Mouse (Mus musculus): ENCODE data around the gene Lrrc61.

Gene Lrrc61

DNA sequence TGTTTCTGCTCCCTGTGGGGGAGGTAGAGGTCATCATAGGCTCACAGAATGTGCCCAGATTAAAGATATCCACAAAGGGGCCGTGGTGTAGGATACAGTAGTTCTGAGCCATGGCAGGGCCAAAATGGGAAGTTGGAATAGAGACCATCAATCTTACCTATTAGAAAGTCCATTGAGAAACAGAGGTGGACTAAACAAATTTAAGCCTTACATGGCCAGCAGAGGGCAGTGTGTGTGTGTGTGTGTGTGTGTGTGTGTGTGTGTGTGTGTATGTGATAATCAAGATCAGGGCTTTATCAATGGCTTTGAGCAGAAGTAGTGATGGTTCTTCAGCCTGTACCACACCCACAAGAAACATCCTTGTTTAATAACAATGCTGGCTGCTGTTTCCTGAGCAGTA lies 8.3 kb upstream of the Lrrc61 start:
- in situ Hi-C loops (cut with MboI, MseI), result loop anchor here (10.0 kb wide), 1 partner anchor 371 kb away; no protein-coding TSS in a partner anchor

GRCm38 (mm10) chr6:48546858-48547257 lies 7.7 kb upstream of the Lrrc61 start:
- in situ Hi-C loops (cut with MboI, MseI), result loop anchor here (10.0 kb wide), 1 partner anchor 372 kb away; no protein-coding TSS in a partner anchor

DNA sequence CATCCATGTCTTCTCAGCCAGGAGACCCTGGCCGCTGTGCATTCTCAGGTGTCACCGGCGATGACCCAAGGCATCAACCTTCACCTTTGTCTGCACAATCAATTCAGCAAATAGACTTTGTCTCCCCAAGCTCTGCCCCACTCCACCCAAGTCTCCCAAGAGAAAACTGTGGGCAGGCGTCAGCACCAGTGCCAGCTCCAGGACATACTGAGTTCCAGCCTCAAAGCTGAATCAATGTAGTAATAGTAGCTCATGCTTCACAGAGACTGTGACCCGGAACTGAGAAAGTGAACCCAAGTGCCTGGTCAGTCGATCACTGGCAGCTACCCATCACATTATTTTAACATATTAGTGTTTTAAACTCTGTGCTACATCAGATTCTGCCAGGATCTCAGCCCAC lies 6.3 kb upstream of the Lrrc61 start:
- in situ Hi-C loops (cut with MboI, MseI), result loop anchor here (10.0 kb wide), 1 partner anchor 374 kb away; no protein-coding TSS in a partner anchor

DNA sequence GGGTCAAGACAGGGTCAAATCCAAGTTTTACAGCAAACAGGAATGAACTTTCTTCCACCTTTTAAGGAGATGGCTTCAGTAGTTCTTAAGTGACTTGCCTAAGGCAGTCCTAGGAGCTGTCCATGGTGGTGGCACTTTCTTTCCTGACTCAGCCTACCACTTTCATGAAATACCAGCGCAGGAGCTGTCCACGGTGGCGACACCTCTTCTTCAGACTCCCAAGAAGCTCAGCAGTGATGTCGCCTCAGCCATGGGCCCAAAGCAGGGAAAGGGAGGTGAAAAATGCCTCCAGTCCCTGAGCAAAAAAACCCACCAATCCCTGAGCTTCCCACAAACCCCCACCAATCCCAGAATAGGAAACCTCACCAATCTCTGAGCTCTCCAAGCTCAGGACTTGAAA lies 1.7 kb upstream of the Lrrc61 start:
- in situ Hi-C loops (cut with MboI, MseI), result no loop called here

- in situ Hi-C loops (cut with MboI, MseI), result no loop called here
Measured at GRCm38 (mm10) chr6:48553819-48554218, 777 bp upstream of the Lrrc61 start.

- in situ Hi-C loops (cut with MboI, MseI), result no loop called here
Measured at GRCm38 (mm10) chr6:48555104-48555890, 701 bp downstream of the Lrrc61 start.

- in situ Hi-C loops (cut with MboI, MseI), result no loop called here
Measured at GRCm38 (mm10) chr6:48555956-48556355, 1.4 kb downstream of the Lrrc61 start.

DNA sequence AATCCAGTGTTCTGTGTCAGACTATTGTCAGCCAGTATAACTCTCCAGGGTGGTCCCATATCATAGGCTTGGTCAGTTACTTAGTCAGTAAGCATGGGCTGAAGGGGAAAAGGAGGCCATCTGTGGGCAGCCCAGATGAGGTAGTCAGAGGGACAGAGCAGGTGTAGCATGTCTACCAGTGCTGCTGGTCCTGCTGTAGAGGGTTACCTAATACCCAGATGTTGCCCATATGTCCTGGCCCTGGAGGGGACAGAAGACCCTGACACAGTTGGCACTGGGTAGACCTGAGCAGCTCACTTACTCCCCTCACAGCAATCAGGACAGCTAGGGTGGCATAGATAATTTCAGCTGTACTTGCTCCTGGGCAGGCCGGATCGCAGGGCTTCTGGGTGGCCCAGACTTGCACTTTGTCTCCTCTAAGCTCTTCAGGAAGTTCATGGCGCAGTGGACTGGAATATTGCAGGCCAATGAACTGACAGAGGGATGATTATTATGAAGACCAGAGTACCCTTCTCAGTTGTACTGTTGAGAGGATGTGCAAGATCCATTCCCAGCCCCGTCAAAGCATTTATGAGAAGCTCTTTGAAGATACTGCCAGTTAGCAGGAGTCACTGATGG lies 11.2 kb downstream of the Lrrc61 start:
- in situ Hi-C loops (cut with MboI, MseI), result loop anchor here (5.0 kb wide), 1 partner anchor 49 kb away; no protein-coding TSS in a partner anchor

DNA sequence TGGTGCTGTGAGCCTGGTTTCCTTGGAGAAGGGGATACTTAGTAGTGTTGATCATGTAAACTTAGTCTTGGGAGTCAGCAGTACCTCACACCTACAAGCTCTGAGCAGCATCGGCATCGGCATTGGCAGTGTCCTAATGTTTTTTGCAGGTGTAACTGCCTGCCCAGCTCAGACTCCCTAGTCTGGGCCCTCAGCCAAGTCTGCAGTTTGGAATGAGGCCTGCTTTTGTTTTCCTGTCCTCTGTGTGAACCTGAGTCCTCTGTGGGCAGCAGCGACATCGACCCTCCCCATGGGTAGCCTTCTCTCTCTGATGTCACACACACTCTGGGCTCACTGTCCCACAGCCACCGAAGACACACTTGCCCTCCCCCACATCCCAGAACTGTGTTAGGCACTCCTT lies 11.7 kb downstream of the Lrrc61 start:
- in situ Hi-C loops (cut with MboI, MseI), result loop anchor here (5.0 kb wide), 1 partner anchor 49 kb away; no protein-coding TSS in a partner anchor

- in situ Hi-C loops (cut with MboI, MseI), result loop anchor here (5.0 kb wide), 1 partner anchor 51 kb away; no protein-coding TSS in a partner anchor
Measured at GRCm38 (mm10) chr6:48568036-48568984, 13.7 kb downstream of the Lrrc61 start.

DNA sequence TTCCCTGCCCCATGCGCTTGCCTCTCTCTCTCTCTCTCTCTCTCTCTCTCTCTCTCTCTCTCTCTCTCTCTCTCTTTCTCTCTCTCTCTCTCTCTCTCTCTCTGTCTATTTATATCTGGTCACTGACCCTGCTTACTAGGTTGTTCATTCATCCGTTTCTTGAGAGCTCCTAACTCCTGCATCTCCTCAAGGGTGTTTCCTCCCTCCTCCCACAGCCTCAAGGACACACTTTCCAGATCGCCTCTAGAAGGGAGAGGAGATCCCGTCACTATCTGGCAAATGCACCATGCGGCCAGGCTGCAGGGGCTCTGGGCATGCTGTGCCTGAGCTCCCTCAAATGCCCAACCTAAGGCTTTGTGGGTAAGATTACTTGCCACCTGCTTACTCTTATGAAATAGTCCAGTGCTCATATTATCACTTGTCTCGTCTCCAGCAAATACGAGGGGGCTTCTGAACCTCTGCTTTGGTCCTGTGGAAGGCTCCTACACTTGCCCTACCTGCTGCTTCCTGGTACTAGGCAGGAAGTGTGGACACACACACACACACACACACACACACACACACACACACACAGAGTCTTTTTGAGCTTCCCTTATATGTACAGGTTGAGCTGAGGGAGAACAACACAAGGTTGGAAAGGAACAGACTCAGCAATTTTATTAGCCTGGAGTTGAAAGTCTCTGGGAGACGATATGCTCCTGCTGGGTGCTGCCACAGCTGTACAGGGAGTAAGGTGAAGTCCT lies 14.6 kb downstream of the Lrrc61 start:
- in situ Hi-C loops (cut with MboI, MseI), result loop anchor here (5.0 kb wide), 1 partner anchor 52 kb away; no protein-coding TSS in a partner anchor

GRCm38 (mm10) chr6:48572014-48572413 lies 17.4 kb downstream of the Lrrc61 start:
- in situ Hi-C loops (cut with MboI, MseI), result no loop called here

- in situ Hi-C loops (cut with MboI, MseI), result no loop called here
Measured at GRCm38 (mm10) chr6:48572572-48573061, 18.0 kb downstream of the Lrrc61 start, which contains the start of gene Rarres2. Rarres2 (minus strand) TSS chr6:48572789.

- in situ Hi-C loops (cut with MboI, MseI), result no loop called here
Measured at GRCm38 (mm10) chr6:48573280-48573679, 18.7 kb downstream of the Lrrc61 start.

DNA sequence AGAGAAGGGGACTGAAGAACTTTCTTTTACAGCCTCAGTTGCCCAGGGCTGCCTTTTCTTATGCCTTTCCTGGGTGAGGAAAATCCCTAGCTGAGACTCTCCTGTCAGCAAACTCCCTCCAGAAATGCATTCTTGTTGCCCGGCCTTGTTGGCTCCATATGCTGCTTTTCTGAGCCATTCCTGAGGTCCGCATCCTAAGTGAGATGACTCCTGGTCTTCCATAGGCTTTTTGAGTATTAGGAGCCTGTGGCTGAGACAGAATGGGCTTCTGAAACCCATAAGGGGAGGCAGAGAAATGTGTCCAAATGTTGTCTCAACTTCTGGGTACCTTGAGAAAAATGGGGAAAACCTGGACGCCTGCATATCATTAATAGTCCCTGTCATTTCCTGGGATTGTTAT lies 19.4 kb downstream of the Lrrc61 start:
- in situ Hi-C loops (cut with MboI, MseI), result no loop called here

DNA sequence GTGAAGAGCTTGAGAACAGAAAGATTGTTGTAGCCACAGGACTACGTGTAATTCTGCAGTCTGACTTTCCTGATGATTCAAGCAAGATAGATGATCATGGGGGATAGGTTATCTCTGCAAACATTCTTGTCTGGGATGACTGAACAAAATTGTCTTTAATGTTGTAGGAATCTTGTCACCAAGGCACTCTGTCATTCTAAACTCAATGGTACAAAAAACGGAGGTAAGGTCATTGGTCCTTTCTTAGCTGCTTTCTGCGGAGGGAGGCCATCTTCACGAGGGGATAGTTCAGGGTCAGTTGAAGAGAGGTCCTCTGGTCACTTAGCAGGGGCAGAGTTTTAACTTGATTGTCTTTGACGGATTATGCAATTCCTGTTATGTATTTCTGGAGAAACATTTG lies 24.1 kb downstream of the Lrrc61 start:
- in situ Hi-C loops (cut with MboI, MseI), result no loop called here

DNA sequence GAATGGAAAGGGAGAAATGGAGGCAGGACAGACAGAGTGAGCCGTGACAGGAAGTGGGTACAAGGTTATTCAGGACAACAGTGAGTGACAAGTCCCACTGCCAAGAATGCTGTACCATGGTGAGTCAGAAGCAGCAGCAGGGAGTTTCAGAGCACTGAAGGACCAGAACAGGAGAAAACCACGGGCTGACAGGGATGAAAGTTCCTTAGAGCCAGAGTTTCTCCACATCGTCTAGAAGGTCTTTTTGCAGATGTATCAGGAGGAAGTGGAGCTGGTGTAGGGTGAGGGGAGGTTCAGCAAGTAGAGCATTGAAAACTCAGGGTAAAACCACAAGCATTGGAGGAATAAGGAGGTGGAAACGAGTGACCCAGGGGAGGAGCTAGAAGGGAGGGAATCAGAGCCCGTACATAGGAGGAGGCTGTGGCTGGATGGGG lies 24.6 kb downstream of the Lrrc61 start:
- in situ Hi-C loops (cut with MboI, MseI), result no loop called here

GRCm38 (mm10) chr6:48581257-48581656 lies 26.7 kb downstream of the Lrrc61 start:
- in situ Hi-C loops (cut with MboI, MseI), result loop anchor here (5.0 kb wide), 1 partner anchor 61 kb away; no protein-coding TSS in a partner anchor

- in situ Hi-C loops (cut with MboI, MseI), result loop anchor here (5.0 kb wide), 1 partner anchor 60 kb away; no protein-coding TSS in a partner anchor
Measured at GRCm38 (mm10) chr6:48582037-48582436, 27.4 kb downstream of the Lrrc61 start.

GRCm38 (mm10) chr6:48589194-48589750 lies 34.7 kb downstream of the Lrrc61 start, which contains the start of gene Gm45021:
Gm45021 (plus strand) TSS chr6:48589610.
- in situ Hi-C loops (cut with MboI, MseI), result no loop called here

Data from T-helper 2 cell (primary cell).